Mouse (Mus musculus): ENCODE measurements around the gene Med13. TPM values are rescaled to one million over a fixed set of nuclear protein-coding genes. Genes with fewer than 3 reads are reported as not detected.

Gene Med13
- polyA plus RNA-seq, 1 experiment from 2014 or later: 13.2 TPM

Other genes starting within 250 kb of the Med13 start
- gene Brip1, start 156.4 kb downstream of the Med13 start, polyA plus RNA-seq (2014; fragmentation: Nextera tagmentation; extraction: Ambion mirVana): 10.2 and 11.6 TPM in 2 replicates
- gene Ints2, start 100.0 kb downstream of the Med13 start, polyA plus RNA-seq (2014; fragmentation: Nextera tagmentation; extraction: Ambion mirVana): 48.4 and 54.7 TPM in 2 replicates
- 23.7 and 25.1 TPM in 2 replicates for gene Rnft1, start 127.1 kb upstream of the Med13 start, polyA plus RNA-seq (2014; fragmentation: Nextera tagmentation; extraction: Ambion mirVana)
- 54.1 and 62.2 TPM in 2 replicates for gene Rps6kb1, start 187.2 kb upstream of the Med13 start, polyA plus RNA-seq (2014; fragmentation: Nextera tagmentation; extraction: Ambion mirVana)
- gene Tubd1, start 187.4 kb upstream of the Med13 start, polyA plus RNA-seq (2014; fragmentation: Nextera tagmentation; extraction: Ambion mirVana): 11.2 and 15.1 TPM in 2 replicates

All from midbrain, embryonic 11.5 days (tissue).